Mouse (Mus musculus): ENCODE data around the gene Icos. TPM values are rescaled to one million over a fixed set of nuclear protein-coding genes. Genes with fewer than 3 reads are reported as not detected.

Gene Icos
- polyA plus RNA-seq, 1 experiment from 2014 or later = 0.50 TPM

GRCm38 (mm10) chr1:61001786-61002354, 24.1 kb downstream of the Icos start:
- H3K9ac ChIP-seq = no peak overlapping the region
- H3K4me2 ChIP-seq (replicated peaks) = no peak overlapping the region
- no peaks in the 10 kb centered on the region for H3K27me3 ChIP-seq
- H3K36me3 ChIP-seq = no peaks in the 10 kb centered on the region
- H3K9me3 ChIP-seq = no peaks in the 10 kb centered on the region
- H3K27ac ChIP-seq = no peak overlapping the region
- no peaks in the 10 kb centered on the region for H3K4me1 ChIP-seq
- ATAC-seq (ENCODE audit: insufficient number of reproducible peaks, insufficient read depth, low FRiP score, low TSS enrichment) = no peak
- 84% methylated on average over 7 of the region's 7 CpGs for WGBS
- no peak overlapping the region for H3K4me3 ChIP-seq

GRCm38 (mm10) chr1:61006229-61006628, 28.5 kb downstream of the Icos start:
- H3K27me3 ChIP-seq = no peaks in the 10 kb centered on the region
- H3K4me1 ChIP-seq = no peaks in the 10 kb centered on the region
- H3K9me3 ChIP-seq = no peaks in the 10 kb centered on the region
- no peak overlapping the region for H3K27ac ChIP-seq
- H3K4me3 ChIP-seq = no peak overlapping the region
- no peak overlapping the region for H3K4me2 ChIP-seq (replicated peaks)
- no peak for ATAC-seq (ENCODE audit: insufficient number of reproducible peaks, insufficient read depth, low FRiP score, low TSS enrichment)
- 94% methylated on average over 2 of the region's 2 CpGs for WGBS
- no peak overlapping the region for H3K9ac ChIP-seq
- no peaks in the 10 kb centered on the region for H3K36me3 ChIP-seq

GRCm38 (mm10) chr1:61007516-61007915, 29.8 kb downstream of the Icos start:
- Histone ChIP-seq H3K9ac (no peak overlapping the region), H3K36me3 (no peaks in the 10 kb centered on the region), H3K4me3 (no peak overlapping the region), H3K4me1 (no peaks in the 10 kb centered on the region), H3K4me2 (replicated peaks) (no peak overlapping the region), H3K27ac (no peak overlapping the region), H3K9me3 (no peaks in the 10 kb centered on the region), H3K27me3 (no peaks in the 10 kb centered on the region)
- ATAC-seq (ENCODE audit: insufficient number of reproducible peaks, insufficient read depth, low FRiP score, low TSS enrichment) = no peak

- no peaks in the 10 kb centered on the region for H3K27me3 ChIP-seq
- H3K36me3 ChIP-seq = no peaks in the 10 kb centered on the region
- no peak overlapping the region for H3K27ac ChIP-seq
- 66% methylated on average over 1 of the region's 1 CpGs for WGBS
- no peaks in the 10 kb centered on the region for H3K9me3 ChIP-seq
- no peak overlapping the region for H3K4me3 ChIP-seq
- H3K9ac ChIP-seq = no peak overlapping the region
- H3K4me2 ChIP-seq (replicated peaks) = no peak overlapping the region
- no peak for ATAC-seq (ENCODE audit: insufficient number of reproducible peaks, insufficient read depth, low FRiP score, low TSS enrichment)
- H3K4me1 ChIP-seq = no peaks in the 10 kb centered on the region
Observed at GRCm38 (mm10) chr1:61016578-61017118, 38.9 kb downstream of the Icos start.

GRCm38 (mm10) chr1:61026712-61027111, 49.0 kb downstream of the Icos start:
- Histone ChIP-seq H3K4me3 (no peak overlapping the region), H3K9ac (no peak overlapping the region), H3K9me3 (no peaks in the 10 kb centered on the region), H3K27me3 (no peaks in the 10 kb centered on the region), H3K4me1 (no peaks in the 10 kb centered on the region), H3K4me2 (replicated peaks) (no peak overlapping the region), H3K36me3 (no peaks in the 10 kb centered on the region), H3K27ac (no peak overlapping the region)
- 82% methylated on average over 5 of the region's 5 CpGs for WGBS
- no peak for ATAC-seq (ENCODE audit: insufficient number of reproducible peaks, insufficient read depth, low FRiP score, low TSS enrichment)

- no peaks in the 10 kb centered on the region for H3K27me3 ChIP-seq
- H3K9me3 ChIP-seq = no peaks in the 10 kb centered on the region
- WGBS = 93% methylated on average over 3 of the region's 3 CpGs
- no peak overlapping the region for H3K27ac ChIP-seq
- H3K36me3 ChIP-seq = no peaks in the 10 kb centered on the region
- no peaks in the 10 kb centered on the region for H3K4me1 ChIP-seq
- H3K4me3 ChIP-seq = no peak overlapping the region
- no peak overlapping the region for H3K4me2 ChIP-seq (replicated peaks)
- ATAC-seq (ENCODE audit: insufficient number of reproducible peaks, insufficient read depth, low FRiP score, low TSS enrichment) = no peak
- H3K9ac ChIP-seq = no peak overlapping the region
Observed at GRCm38 (mm10) chr1:61027519-61027918, 49.8 kb downstream of the Icos start.

- H3K4me1 ChIP-seq = no peaks in the 10 kb centered on the region
- no peak overlapping the region for H3K4me2 ChIP-seq (replicated peaks)
- ATAC-seq (ENCODE audit: insufficient number of reproducible peaks, insufficient read depth, low FRiP score, low TSS enrichment) = no peak
- H3K27ac ChIP-seq = no peak overlapping the region
- no peak overlapping the region for H3K4me3 ChIP-seq
- whole genome bisulfite sequencing = 37% methylated on average over 1 of the region's 1 CpGs
- no peaks in the 10 kb centered on the region for H3K36me3 ChIP-seq
- no peak overlapping the region for H3K9ac ChIP-seq
- no peaks in the 10 kb centered on the region for H3K27me3 ChIP-seq
- H3K9me3 ChIP-seq = no peaks in the 10 kb centered on the region
Observed at GRCm38 (mm10) chr1:61029919-61030318, 52.2 kb downstream of the Icos start.

GRCm38 (mm10) chr1:61030532-61030931, 52.8 kb downstream of the Icos start:
- H3K4me2 ChIP-seq (replicated peaks) = no peak overlapping the region
- H3K36me3 ChIP-seq = no peaks in the 10 kb centered on the region
- ATAC-seq (ENCODE audit: insufficient number of reproducible peaks, insufficient read depth, low FRiP score, low TSS enrichment) = no peak
- no peaks in the 10 kb centered on the region for H3K9me3 ChIP-seq
- no peaks in the 10 kb centered on the region for H3K27me3 ChIP-seq
- H3K4me3 ChIP-seq = no peak overlapping the region
- H3K27ac ChIP-seq = no peak overlapping the region
- no peak overlapping the region for H3K9ac ChIP-seq
- no peaks in the 10 kb centered on the region for H3K4me1 ChIP-seq

GRCm38 (mm10) chr1:61035270-61035669, 57.5 kb downstream of the Icos start:
- H3K36me3 ChIP-seq = no peaks in the 10 kb centered on the region

GRCm38 (mm10) chr1:61038223-61038622, 60.5 kb downstream of the Icos start:
- H3K27ac ChIP-seq = no peak overlapping the region
- no peak overlapping the region for H3K4me3 ChIP-seq
- no peaks in the 10 kb centered on the region for H3K27me3 ChIP-seq
- H3K4me1 ChIP-seq = no peaks in the 10 kb centered on the region
- WGBS = 82% methylated on average over 4 of the region's 4 CpGs
- no peak for ATAC-seq (ENCODE audit: insufficient number of reproducible peaks, insufficient read depth, low FRiP score, low TSS enrichment)
- H3K4me2 ChIP-seq (replicated peaks) = no peak overlapping the region
- H3K36me3 ChIP-seq = no peaks in the 10 kb centered on the region
- no peak overlapping the region for H3K9ac ChIP-seq
- no peaks in the 10 kb centered on the region for H3K9me3 ChIP-seq

More at GRCm38 (mm10) chr1:61035270-61035669, 57.5 kb downstream of the Icos start:
- Histone ChIP-seq H3K4me2 (replicated peaks) (no peak overlapping the region), H3K27ac (no peak overlapping the region), H3K27me3 (no peaks in the 10 kb centered on the region), H3K9me3 (no peaks in the 10 kb centered on the region), H3K4me3 (no peak overlapping the region), H3K9ac (no peak overlapping the region), H3K4me1 (no peaks in the 10 kb centered on the region)
- no peak for ATAC-seq (ENCODE audit: insufficient number of reproducible peaks, insufficient read depth, low FRiP score, low TSS enrichment)
- 80% methylated on average over 1 of the region's 1 CpGs for WGBS

GRCm38 (mm10) chr1:61039310-61039709, 61.6 kb downstream of the Icos start:
- Histone ChIP-seq H3K36me3 (no peaks in the 10 kb centered on the region), H3K9ac (no peak overlapping the region), H3K4me1 (no peaks in the 10 kb centered on the region), H3K27me3 (no peaks in the 10 kb centered on the region), H3K4me2 (replicated peaks) (no peak overlapping the region), H3K9me3 (no peaks in the 10 kb centered on the region), H3K4me3 (no peak overlapping the region), H3K27ac (no peak overlapping the region)
- 86% methylated on average over 4 of the region's 4 CpGs for WGBS
- ATAC-seq (ENCODE audit: insufficient number of reproducible peaks, insufficient read depth, low FRiP score, low TSS enrichment) = no peak

GRCm38 (mm10) chr1:61040401-61040800, 62.7 kb downstream of the Icos start:
- Histone ChIP-seq H3K27me3 (no peaks in the 10 kb centered on the region), H3K27ac (no peak overlapping the region), H3K4me1 (no peaks in the 10 kb centered on the region), H3K9me3 (no peaks in the 10 kb centered on the region), H3K9ac (no peak overlapping the region), H3K36me3 (no peaks in the 10 kb centered on the region), H3K4me3 (no peak overlapping the region), H3K4me2 (replicated peaks) (no peak overlapping the region)
- WGBS = 86% methylated on average over 4 of the region's 4 CpGs
- ATAC-seq (ENCODE audit: insufficient number of reproducible peaks, insufficient read depth, low FRiP score, low TSS enrichment) = no peak

- H3K9me3 ChIP-seq = no peaks in the 10 kb centered on the region
- no peak overlapping the region for H3K9ac ChIP-seq
- H3K4me1 ChIP-seq = no peaks in the 10 kb centered on the region
- H3K4me2 ChIP-seq (replicated peaks) = no peak overlapping the region
- no peaks in the 10 kb centered on the region for H3K27me3 ChIP-seq
- no peak overlapping the region for H3K27ac ChIP-seq
- H3K36me3 ChIP-seq = no peaks in the 10 kb centered on the region
- H3K4me3 ChIP-seq = no peak overlapping the region
- ATAC-seq (ENCODE audit: insufficient number of reproducible peaks, insufficient read depth, low FRiP score, low TSS enrichment) = no peak
- 86% methylated on average over 2 of the region's 2 CpGs for WGBS
Observed at GRCm38 (mm10) chr1:61042842-61043241, 65.1 kb downstream of the Icos start.
